Mouse (Mus musculus): ENCODE measurements at regions not wholly inside any gene's neighbourhood (a gene's known extent, or its start where the extent isn't known, plus 50 kb on each side); places are given as distances from the start of the nearest gene placed in this dataset.

- H3K9ac ChIP-seq = no peak overlapping the region
- H3K27ac ChIP-seq = no peak overlapping the region
- no peaks in the 10 kb centered on the region for H3K36me3 ChIP-seq
- ATAC-seq = no peak
- H3K4me3 ChIP-seq = no peak overlapping the region
- H3K4me2 ChIP-seq = no peak overlapping the region
- H3K4me1 ChIP-seq = no peaks in the 10 kb centered on the region
- WGBS (ENCODE audit: insufficient replicate concordance) = 69% methylated on average over 4 of the region's 4 CpGs
- H3K9me3 ChIP-seq (replicated peaks) = no peaks in the 10 kb centered on the region
- no peaks in the 10 kb centered on the region for H3K27me3 ChIP-seq (replicated peaks)
These were observed 54.5 kb upstream of the Adamts5 start for GRCm38 (mm10) chr16:85956006-85956562.

- H3K4me1 ChIP-seq = no peaks in the 10 kb centered on the region
- H3K27ac ChIP-seq = no peak overlapping the region
- no peak overlapping the region for H3K9ac ChIP-seq
- H3K4me3 ChIP-seq = no peak overlapping the region
- no peaks in the 10 kb centered on the region for H3K9me3 ChIP-seq (replicated peaks)
- no peaks in the 10 kb centered on the region for H3K27me3 ChIP-seq (replicated peaks)
- no peak overlapping the region for H3K4me2 ChIP-seq
- no peak for ATAC-seq
- 60% methylated on average over 4 of the region's 4 CpGs for WGBS (ENCODE audit: insufficient replicate concordance)
- H3K36me3 ChIP-seq = no peaks in the 10 kb centered on the region
These were observed 50.0 kb upstream of the Adamts5 start for GRCm38 (mm10) chr16:85951628-85952027.

Data from liver, embryonic 12.5 days (tissue).